Mouse (Mus musculus) stomach, embryonic 14.5 days (tissue): ENCODE results near the gene Irf8. TPM values are rescaled to one million over a fixed set of nuclear protein-coding genes. Genes with fewer than 3 reads are reported as not detected.

Experiments used
- ATAC-seq: fragments of 200-750 bp; cut with Nextera tagmentation; 2 replicates; pipeline ENCODE4 v1.8.0; 2017; ENCODE audit warnings: low read depth, moderate TSS enrichment; ENCODE audit not compliant: insufficient number of reproducible peaks, insufficient read depth, low FRiP score
- H3K27ac ChIP-seq: fragments of 300-500 bp; sonication (generic); 2 replicates; pipeline ENCODE4 v1.5.1; 2014; ENCODE audit warnings: mild to moderate bottlenecking, low read length, moderate library complexity, mixed read lengths
- H3K27me3 ChIP-seq: fragments of 300-500 bp; sonication (generic); 2 replicates; pipeline ENCODE4 v1.6.1; 2014; ENCODE audit warnings: low read length, control low read depth, mixed read lengths; ENCODE audit not compliant: control insufficient read depth, insufficient read depth
- H3K36me3 ChIP-seq: fragments of 300-500 bp; sonication (generic); 2 replicates; pipeline ENCODE4 v1.6.1; 2014; ENCODE audit warnings: mild to moderate bottlenecking, control low read depth, low read length, moderate library complexity, mixed read lengths; ENCODE audit not compliant: control insufficient read depth, insufficient read depth
- H3K4me1 ChIP-seq: fragments of 300-500 bp; sonication (generic); 2 replicates; pipeline ENCODE4 v1.6.1; 2014; ENCODE audit warnings: low read length, control low read depth, mixed read lengths; ENCODE audit not compliant: control insufficient read depth, insufficient read depth
- H3K4me2 ChIP-seq: fragments of 300-500 bp; sonication (generic); replicated peaks from 2 replicates; pipeline ENCODE4 v1.6.1; 2014; ENCODE audit warnings: low read depth, low read length, control low read depth
- H3K4me3 ChIP-seq: fragments of 300-500 bp; sonication (generic); 2 replicates; pipeline ENCODE4 v1.5.1; 2014; ENCODE audit warnings: low read depth, low read length, control low read depth
- H3K9ac ChIP-seq: fragments of 300-500 bp; sonication (generic); replicated peaks from 2 replicates; pipeline ENCODE4 v1.6.1; 2014; ENCODE audit warnings: low read depth, mild to moderate bottlenecking, control low read depth, low read length, moderate library complexity, mixed read lengths
- H3K9me3 ChIP-seq: fragments of 300-500 bp; sonication (generic); 2 replicates; pipeline ENCODE4 v1.6.1; 2016; ENCODE audit warnings: low read depth, low read length, control low read depth; ENCODE audit not compliant: control insufficient read depth
- WGBS: fragments of 180-500 bp; shearing (Covaris S2); extraction: QIAGEN DNeasy Blood & Tissue Kit; methylation state at CpG from one replicate; pipeline ENCODE4 v1.1.7; 2014; 5-methylcytosine and 5-hydroxymethylcytosine counted together
- polyA plus RNA-seq: library from polyadenylated mRNA; unstranded; fragments of >200 nt; fragmentation: Nextera tagmentation; extraction: Ambion mirVana; gene quantifications from 2 replicates; pipeline ENCODE4 v1.2.1, GENCODE M21; 2014

Irf8 gene
- polyA plus RNA-seq, 1 experiment from 2014 or later = 12.7 TPM

GRCm38 (mm10) chr8:120697154-120697978 is 38.8 kb upstream of the Irf8 start:
- 60% methylated on average over 17 of the region's 17 CpGs for WGBS

DNA sequence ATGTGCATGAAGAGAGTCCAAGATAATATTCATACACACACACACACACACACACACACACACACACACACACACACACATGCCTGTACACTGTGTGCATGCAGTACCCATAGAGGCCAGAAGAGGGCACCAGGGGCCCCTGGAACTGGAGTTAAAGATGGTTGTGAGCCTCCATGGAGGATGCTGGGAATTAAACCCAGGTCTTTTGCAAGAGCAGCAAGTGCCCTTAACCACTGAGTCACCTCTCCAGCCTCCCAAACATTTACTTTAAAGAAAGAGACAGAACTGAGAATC is 38.2 kb upstream of the Irf8 start:
- Histone ChIP-seq H3K36me3 (no peaks in the 10 kb centered on the region), H3K27me3 (no peaks in the 10 kb centered on the region), H3K9me3 (no peaks in the 10 kb centered on the region; the same call in 1 of the 2 replicates), H3K27ac (peak overlapping the region; percentile 39; the same call in 1 of the 2 replicates), H3K4me1 (peaks cover 36% of the 10 kb centered on the region), H3K9ac (no peak overlapping the region), H3K4me3 (no peak overlapping the region), H3K4me2 (no peak overlapping the region)
- ATAC-seq = no peak

More at GRCm38 (mm10) chr8:120697154-120697978, 38.8 kb upstream of the Irf8 start:
- H3K36me3 ChIP-seq = no peaks in the 10 kb centered on the region
- no peak overlapping the region for H3K4me2 ChIP-seq
- ATAC-seq = no peak
- no peak overlapping the region for H3K4me3 ChIP-seq
- H3K9ac ChIP-seq = no peak overlapping the region
- no peaks in the 10 kb centered on the region for H3K27me3 ChIP-seq
- H3K27ac ChIP-seq = peak overlapping the region; percentile 66; the same call in 1 of the 2 replicates
- peaks cover 40% of the 10 kb centered on the region for H3K4me1 ChIP-seq
- no peaks in the 10 kb centered on the region; the same call in 1 of the 2 replicates for H3K9me3 ChIP-seq

DNA sequence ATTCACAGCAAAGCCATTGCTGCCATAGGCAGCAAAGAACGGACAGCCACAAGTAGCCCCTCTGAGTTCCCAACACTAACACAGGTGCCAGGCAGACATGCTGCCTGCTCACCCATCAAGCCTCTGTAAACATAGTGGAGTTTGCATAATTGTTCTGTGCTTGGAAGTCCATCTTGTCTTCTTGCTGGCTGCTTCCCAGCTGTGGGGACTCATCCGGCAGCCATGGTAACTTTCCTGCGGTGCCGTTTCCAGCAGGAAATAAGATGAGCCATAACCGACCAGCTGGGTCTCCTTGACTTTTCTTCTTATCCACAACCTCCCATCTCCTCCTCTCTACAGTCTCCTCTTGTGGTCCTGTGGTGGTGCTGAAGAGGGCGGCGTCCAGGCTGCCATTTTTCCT is 37.7 kb upstream of the Irf8 start:
- WGBS = 54% methylated on average over 7 of the region's 7 CpGs
- no peaks in the 10 kb centered on the region for H3K36me3 ChIP-seq
- H3K27me3 ChIP-seq = no peaks in the 10 kb centered on the region
- ATAC-seq = no peak
- H3K4me3 ChIP-seq = no peak overlapping the region
- H3K9me3 ChIP-seq = no peaks in the 10 kb centered on the region; the same call in 1 of the 2 replicates
- no peak overlapping the region for H3K4me2 ChIP-seq
- peak overlapping the region; percentile 39; the same call in 1 of the 2 replicates for H3K27ac ChIP-seq
- H3K4me1 ChIP-seq = peaks cover 35% of the 10 kb centered on the region
- H3K9ac ChIP-seq = no peak overlapping the region

- no peaks in the 10 kb centered on the region for H3K36me3 ChIP-seq
- ATAC-seq = no peak
- H3K4me3 ChIP-seq = no peak overlapping the region
- no peak overlapping the region for H3K9ac ChIP-seq
- no peak overlapping the region for H3K27ac ChIP-seq
- peaks cover 33% of the 10 kb centered on the region for H3K4me1 ChIP-seq
- no peaks in the 10 kb centered on the region; the same call in 1 of the 2 replicates for H3K9me3 ChIP-seq
- no peak overlapping the region for H3K4me2 ChIP-seq
- 63% methylated on average over 6 of the region's 6 CpGs for WGBS
- H3K27me3 ChIP-seq = no peaks in the 10 kb centered on the region
Measured at GRCm38 (mm10) chr8:120699079-120699478, 37.1 kb upstream of the Irf8 start.

- H3K9ac ChIP-seq = no peak overlapping the region
- H3K36me3 ChIP-seq = no peaks in the 10 kb centered on the region
- H3K27me3 ChIP-seq = no peaks in the 10 kb centered on the region
- no peak overlapping the region for H3K4me2 ChIP-seq
- H3K4me1 ChIP-seq = peaks cover 30% of the 10 kb centered on the region
- H3K27ac ChIP-seq = no peak overlapping the region
- H3K9me3 ChIP-seq = no peaks in the 10 kb centered on the region; the same call in 1 of the 2 replicates
- H3K4me3 ChIP-seq = no peak overlapping the region
- no peak for ATAC-seq
- 73% methylated on average over 2 of the region's 2 CpGs for WGBS
Measured at GRCm38 (mm10) chr8:120699565-120699964, 36.6 kb upstream of the Irf8 start.

DNA sequence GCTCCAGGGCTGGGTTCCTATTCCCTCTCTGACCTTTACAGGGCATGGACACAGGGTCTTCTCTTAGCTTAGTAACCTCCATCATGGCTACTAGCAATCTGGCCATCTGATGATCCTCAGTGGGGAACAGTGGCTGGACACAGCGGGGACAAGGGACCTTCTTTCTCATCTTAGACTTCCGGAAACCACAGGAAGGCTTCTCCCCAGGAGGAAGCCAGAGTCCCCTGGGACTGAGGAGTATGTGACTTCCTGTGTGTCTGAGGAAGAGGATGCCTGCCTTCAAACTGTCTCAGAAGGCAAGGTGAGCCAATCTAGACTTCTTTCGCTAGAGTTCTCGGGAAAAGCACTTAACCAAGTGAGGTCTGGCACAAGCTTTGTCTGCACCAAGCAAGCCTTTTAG is 36.1 kb upstream of the Irf8 start:
- Histone ChIP-seq H3K27me3 (no peaks in the 10 kb centered on the region), H3K36me3 (no peaks in the 10 kb centered on the region), H3K9me3 (no peaks in the 10 kb centered on the region; the same call in 1 of the 2 replicates), H3K4me1 (peaks cover 27% of the 10 kb centered on the region), H3K4me2 (no peak overlapping the region), H3K9ac (no peak overlapping the region), H3K4me3 (no peak overlapping the region), H3K27ac (no peak overlapping the region)
- no peak for ATAC-seq
- 84% methylated on average over 4 of the region's 4 CpGs for WGBS

- Histone ChIP-seq H3K9ac (no peak overlapping the region), H3K36me3 (no peaks in the 10 kb centered on the region), H3K27me3 (no peaks in the 10 kb centered on the region), H3K9me3 (no peaks in the 10 kb centered on the region; the same call in 1 of the 2 replicates), H3K4me3 (no peak overlapping the region), H3K4me2 (no peak overlapping the region), H3K27ac (no peak overlapping the region), H3K4me1 (peaks cover 8% of the 10 kb centered on the region)
- 57% methylated on average over 19 of the region's 19 CpGs for WGBS
- no peak for ATAC-seq
Measured at GRCm38 (mm10) chr8:120701758-120702465, 34.2 kb upstream of the Irf8 start.

DNA sequence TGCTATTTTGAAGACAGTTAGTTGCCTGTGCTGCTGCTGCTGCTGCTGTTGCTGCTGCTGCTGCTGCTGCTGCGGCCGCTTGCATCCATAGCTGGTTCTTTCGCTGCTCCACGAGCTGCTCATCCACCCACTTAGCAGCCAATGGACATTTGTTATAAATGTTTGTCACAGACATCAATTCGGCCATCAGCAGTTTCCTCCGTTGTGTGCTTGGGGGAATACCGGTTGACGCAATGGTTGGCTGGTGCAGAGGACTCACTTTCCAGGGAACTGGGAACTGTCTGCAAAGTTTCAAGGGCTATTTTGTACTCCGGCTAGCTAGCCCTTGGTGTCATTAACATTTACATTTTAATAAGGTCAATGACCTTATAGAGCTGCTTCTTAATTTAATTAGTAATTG is 32.0 kb upstream of the Irf8 start:
- H3K4me1 ChIP-seq = 0 out of 2 replicates have a peak, but pooled peaks cover 3% of the 10 kb centered on the region
- no peak overlapping the region for H3K27ac ChIP-seq
- H3K9ac ChIP-seq = no peak overlapping the region
- H3K27me3 ChIP-seq = no peaks in the 10 kb centered on the region
- no peak for ATAC-seq
- WGBS = 39% methylated on average over 9 of the region's 9 CpGs
- no peak overlapping the region for H3K4me3 ChIP-seq
- no peaks in the 10 kb centered on the region for H3K36me3 ChIP-seq
- H3K4me2 ChIP-seq = no peak overlapping the region
- no peaks in the 10 kb centered on the region for H3K9me3 ChIP-seq
